Mouse (Mus musculus): ENCODE measurements around the gene Nucb2.

Nucb2 gene

GRCm38 (mm10) chr7:116503879-116504817, at the start of gene Nucb2:
Gene Nucb2, plus strand, starts transcription at chr7:116504369.
- peak; percentile 94 to 96 for DNase-seq (ENCODE audit: low read depth in 2 of 2, low spot score in 2 of 2)

- DNase-seq (ENCODE audit: low read depth in 2 of 2, low spot score in 2 of 2): no peak
Observed at GRCm38 (mm10) chr7:116456964-116457363, 47.2 kb upstream of the Nucb2 start.

- no peak for DNase-seq (ENCODE audit: low read depth in 2 of 2, low spot score in 2 of 2)
Observed at GRCm38 (mm10) chr7:116457391-116457790, 46.8 kb upstream of the Nucb2 start.

- DNase-seq (ENCODE audit: low read depth in 2 of 2, low spot score in 2 of 2): peak; percentile 16 to 53
Observed at GRCm38 (mm10) chr7:116458985-116459441, 45.2 kb upstream of the Nucb2 start.

- DNase-seq (ENCODE audit: low read depth in 2 of 2, low spot score in 2 of 2): no peak
Observed at GRCm38 (mm10) chr7:116462114-116462513, 42.1 kb upstream of the Nucb2 start.

- DNase-seq (ENCODE audit: low read depth in 2 of 2, low spot score in 2 of 2): no peak
Observed at GRCm38 (mm10) chr7:116475836-116476235, 28.3 kb upstream of the Nucb2 start.

- DNase-seq (ENCODE audit: low read depth in 2 of 2, low spot score in 2 of 2): no peak
Observed at GRCm38 (mm10) chr7:116476264-116476663, 27.9 kb upstream of the Nucb2 start.

- no peak for DNase-seq (ENCODE audit: low read depth in 2 of 2, low spot score in 2 of 2)
Observed at GRCm38 (mm10) chr7:116483106-116483505, 21.1 kb upstream of the Nucb2 start.

- no peak for DNase-seq (ENCODE audit: low read depth in 2 of 2, low spot score in 2 of 2)
Observed at GRCm38 (mm10) chr7:116483782-116484181, 20.4 kb upstream of the Nucb2 start.

GRCm38 (mm10) chr7:116484213-116484612, 20.0 kb upstream of the Nucb2 start:
- DNase-seq (ENCODE audit: low read depth in 2 of 2, low spot score in 2 of 2): peak in 1 of 2 experiments; percentile 9

- DNase-seq (ENCODE audit: low read depth in 2 of 2, low spot score in 2 of 2): no peak
Observed at GRCm38 (mm10) chr7:116485062-116485601, 19.0 kb upstream of the Nucb2 start.

GRCm38 (mm10) chr7:116491113-116491512, 13.1 kb upstream of the Nucb2 start:
- no peak for DNase-seq (ENCODE audit: low read depth in 2 of 2, low spot score in 2 of 2)

GRCm38 (mm10) chr7:116493267-116494003, 10.7 kb upstream of the Nucb2 start:
- no peak for DNase-seq (ENCODE audit: low read depth in 2 of 2, low spot score in 2 of 2)

- DNase-seq (ENCODE audit: low read depth in 2 of 2, low spot score in 2 of 2): no peak
Observed at GRCm38 (mm10) chr7:116494618-116495017, 9.6 kb upstream of the Nucb2 start.

- DNase-seq (ENCODE audit: low read depth in 2 of 2, low spot score in 2 of 2): no peak
Observed at GRCm38 (mm10) chr7:116496760-116497159, 7.4 kb upstream of the Nucb2 start.

GRCm38 (mm10) chr7:116504818-116505170, 625 bp downstream of the Nucb2 start:
- peak in 1 of 2 experiments; percentile 14 for DNase-seq (ENCODE audit: low read depth in 2 of 2, low spot score in 2 of 2)

- DNase-seq (ENCODE audit: low read depth in 2 of 2, low spot score in 2 of 2): no peak
Observed at GRCm38 (mm10) chr7:116514030-116514429, 9.9 kb downstream of the Nucb2 start.

- no peak for DNase-seq (ENCODE audit: low read depth in 2 of 2, low spot score in 2 of 2)
Observed at GRCm38 (mm10) chr7:116514546-116514945, 10.4 kb downstream of the Nucb2 start.

GRCm38 (mm10) chr7:116515059-116515458, 10.9 kb downstream of the Nucb2 start:
- no peak for DNase-seq (ENCODE audit: low read depth in 2 of 2, low spot score in 2 of 2)

GRCm38 (mm10) chr7:116515514-116516135, 11.5 kb downstream of the Nucb2 start:
- DNase-seq (ENCODE audit: low read depth in 2 of 2, low spot score in 2 of 2): no peak

GRCm38 (mm10) chr7:116517240-116517639, 13.1 kb downstream of the Nucb2 start:
- DNase-seq (ENCODE audit: low read depth in 2 of 2, low spot score in 2 of 2): no peak

All from CD8-positive naive resting alpha-beta T cell, adult 2 months (primary cell).